Mouse (Mus musculus): Measurements from ENCODE around the gene Adck2.

DNA sequence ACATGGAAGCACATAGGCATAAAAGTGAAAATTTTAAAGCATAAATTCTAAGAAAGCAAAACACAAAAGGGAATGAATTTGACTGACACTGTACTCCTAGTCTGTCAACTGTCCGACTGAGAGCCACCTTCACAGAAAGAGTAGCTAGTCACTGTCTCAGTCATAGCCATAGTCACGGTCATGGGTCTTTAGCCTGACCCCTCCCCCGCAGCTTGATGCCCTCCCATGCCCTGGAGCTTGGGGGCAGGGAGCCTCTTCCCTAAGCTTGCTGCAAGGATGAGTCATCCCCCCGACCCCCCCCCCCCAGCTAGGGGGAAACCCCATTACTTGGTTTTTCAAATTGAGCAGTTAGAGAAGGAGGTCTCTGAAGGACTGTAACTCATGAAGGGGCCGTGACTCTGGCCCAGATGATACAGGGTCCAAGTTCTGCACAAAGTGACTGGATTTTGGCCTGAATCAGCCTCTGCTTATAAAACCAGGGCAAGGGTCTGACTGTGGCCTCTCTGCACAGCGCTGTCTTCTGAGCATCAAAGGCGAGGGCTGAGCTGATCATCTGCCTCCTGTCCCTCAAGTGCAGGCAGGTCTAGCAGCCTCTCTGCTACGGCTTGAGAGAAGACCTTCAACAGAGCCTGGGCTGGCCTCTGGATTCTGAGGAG is 21.6 kb upstream of the Adck2 start:
- TF ChIP-seq POLR2A (IDR thresholded peaks at IDR 0.05; ENCODE audit: control insufficient read depth, low read depth, low read length) (no peak), CTCF (IDR thresholded peaks at IDR 0.05; ENCODE audit: control insufficient read depth, insufficient read depth, insufficient replicate concordance, low read depth, low read length) (no peak)
